Mouse (Mus musculus) right cerebral cortex, adult 2 months (tissue): ENCODE results near the gene Olfr490.

Source experiments
- DNase-seq, 2 experiments: peaks; one replicate each; pipeline ENCODE4 v3.0.0; 2021 to 2022; ENCODE audit warnings: low spot score in 2 of 2

Olfr490 gene

GRCm38 (mm10) chr7:108288834-108289233, at the start of gene Olfr490:
Gene Olfr490 (minus strand): TSS chr7:108288934.
- DNase-seq = no peak

DNA sequence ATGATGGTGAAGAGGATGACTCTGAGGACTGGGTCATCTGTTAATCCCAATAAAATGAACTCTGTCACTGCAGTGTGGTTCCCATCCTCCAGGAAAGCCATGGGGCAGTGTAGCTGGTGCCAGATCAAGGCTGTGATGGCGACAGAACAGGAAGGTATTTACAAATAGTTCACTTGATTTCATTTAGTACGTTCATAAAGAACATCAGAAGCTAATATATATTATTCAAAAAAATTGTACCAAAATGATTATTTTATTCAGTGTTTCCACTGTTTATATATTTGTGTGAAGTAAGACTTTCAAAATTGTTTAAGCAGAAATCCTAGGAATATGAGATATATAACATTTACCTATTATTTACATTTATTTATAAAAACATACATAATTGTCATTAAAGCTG, 34.8 kb upstream of the Olfr490 start, which contains the start of gene Olfr492:
Gene Olfr492, minus strand, starts transcription at position 101 of the 400 bp plus-strand sequence.
- DNase-seq = no peak

- DNase-seq = no peak
These were observed 24.4 kb upstream of the Olfr490 start, which contains the start of gene Olfr491 for GRCm38 (mm10) chr7:108313151-108313550. Gene Olfr491 (plus strand): TSS chr7:108313451.

GRCm38 (mm10) chr7:108258247-108258646, 30.5 kb downstream of the Olfr490 start, which contains the start of gene Olfr488:
Gene Olfr488 (minus strand): TSS chr7:108258347.
- DNase-seq = no peak
